Mouse (Mus musculus) testis, postnatal 14 days (tissue): ENCODE results near the gene Stk4.
A peak's percentile ranks its signal among the peaks of the same experiment; 100 is the strongest.
"Not testable (repeated sequence)": the region's sequence is repeated elsewhere in the genome, so short reads cannot be mapped to it uniquely, and the experiment has no call there.

Experiments
- DNase-seq: peaks from one replicate; pipeline ENCODE4 v3.0.0; 2021; ENCODE audit warnings: low spot score

Gene Stk4

DNA sequence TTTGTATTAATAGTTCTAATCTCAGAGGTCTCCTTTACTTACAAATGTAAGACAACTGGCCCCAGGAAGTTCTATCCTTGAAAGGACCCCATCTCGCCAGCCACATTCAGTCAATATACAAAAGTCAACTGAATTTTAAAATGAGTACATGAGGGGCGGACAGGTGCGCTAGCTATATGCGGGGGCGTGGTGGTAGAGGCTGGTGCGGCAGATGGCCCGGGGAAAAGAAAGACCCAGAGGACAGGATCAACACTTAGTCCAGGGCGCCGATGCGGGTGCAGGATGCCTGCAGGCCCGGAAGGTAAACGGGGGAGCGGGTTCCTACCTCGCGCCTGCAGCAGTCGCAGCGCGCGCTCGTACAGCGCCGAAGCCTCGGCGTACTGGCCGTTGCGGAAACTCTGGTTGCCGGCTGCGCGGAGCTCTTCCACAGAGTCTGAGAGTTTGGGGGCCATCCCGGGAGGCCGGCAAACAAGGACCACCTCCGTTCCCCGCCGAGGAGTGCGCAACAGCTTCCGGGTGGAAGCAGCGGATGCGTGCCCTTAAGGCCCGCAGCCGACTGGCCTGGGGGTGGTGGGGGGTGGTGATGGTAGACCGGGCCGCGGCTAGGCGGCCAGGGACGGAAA lies at the start of gene Stk4:
Gene Stk4 (plus strand): TSS at position 181 of the 623 bp plus-strand sequence.
- no peak for DNase-seq

DNA sequence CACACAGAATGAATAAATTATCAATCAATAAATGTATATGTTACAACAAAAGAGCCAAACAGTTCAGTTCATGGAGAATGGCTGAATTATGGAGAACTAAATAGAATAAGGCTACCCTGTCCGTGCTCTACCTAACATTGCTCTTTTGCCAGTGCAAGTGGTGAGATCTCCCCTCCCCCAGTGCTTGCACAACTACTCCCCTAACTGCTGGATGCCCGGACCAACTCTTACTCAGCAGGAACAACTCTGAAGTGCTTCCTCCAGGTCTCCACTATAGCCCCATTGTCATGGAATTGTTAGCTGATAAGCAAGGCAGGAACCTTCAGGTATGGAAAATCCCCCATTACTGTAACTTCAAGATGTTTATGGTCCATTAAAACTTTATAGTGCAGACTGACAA lies 48.0 kb upstream of the Stk4 start:
- no peak for DNase-seq

DNA sequence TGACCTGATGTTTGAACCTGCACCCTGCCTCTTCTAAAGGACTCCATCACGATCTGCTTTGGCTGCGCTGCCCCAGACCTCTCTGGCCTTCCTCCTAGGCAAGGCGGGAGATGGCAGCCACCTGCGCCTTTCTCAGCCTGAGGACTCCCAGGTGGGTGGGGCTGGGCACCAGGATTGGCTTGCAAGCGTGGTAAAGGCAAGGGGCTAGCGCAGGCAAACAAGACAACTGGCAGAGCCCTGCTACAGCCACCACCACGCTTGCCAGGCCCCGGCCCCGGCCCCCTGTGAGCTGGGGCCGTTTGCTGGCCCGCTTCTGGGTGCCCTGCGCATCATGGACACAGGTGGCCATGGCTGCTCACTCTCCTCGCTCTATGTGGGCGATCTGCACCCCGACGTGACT lies 45.0 kb upstream of the Stk4 start, which contains the start of gene Pabpc1l:
Gene Pabpc1l (plus strand): TSS at position 301 of the 400 bp plus-strand sequence.
- no peak for DNase-seq

DNA sequence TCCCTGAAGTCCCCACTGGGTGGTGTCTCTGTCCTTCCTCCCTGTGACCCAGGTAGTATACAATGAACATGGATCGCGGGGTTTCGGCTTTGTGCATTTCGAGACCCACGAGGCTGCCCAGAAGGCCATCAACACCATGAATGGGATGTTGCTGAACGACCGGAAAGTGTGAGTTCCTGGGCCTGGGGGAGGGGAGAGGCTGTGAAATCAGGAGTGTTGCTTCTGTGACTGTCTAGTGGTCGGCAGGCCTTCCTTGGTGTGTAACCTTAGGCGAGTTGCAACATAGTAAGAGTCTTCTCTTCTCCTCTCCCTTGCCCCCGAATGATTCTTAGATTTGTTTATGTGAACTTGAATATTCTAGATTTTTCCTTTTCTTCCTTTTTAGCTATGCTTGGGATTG lies 39.0 kb upstream of the Stk4 start:
- no peak for DNase-seq

DNA sequence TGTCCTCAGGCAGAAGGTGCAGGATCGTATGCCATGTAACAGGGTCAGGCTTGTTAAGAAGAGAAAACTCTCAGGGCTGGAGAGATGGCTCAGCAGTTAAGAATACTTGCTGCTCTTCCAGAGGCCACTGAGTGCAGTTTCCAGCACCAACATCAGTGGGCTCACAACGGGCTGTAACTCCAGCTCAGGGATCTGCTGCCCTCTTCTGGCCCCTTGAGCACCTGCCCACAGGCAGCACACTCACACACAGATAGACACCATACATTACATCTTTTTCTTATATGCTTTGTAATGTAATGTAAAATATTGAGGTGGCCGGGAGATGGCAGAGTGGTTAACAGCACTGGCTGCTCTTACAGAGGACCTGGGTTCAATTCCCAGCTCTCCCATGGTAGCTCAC lies 37.1 kb upstream of the Stk4 start:
- DNase-seq: no peak

DNA sequence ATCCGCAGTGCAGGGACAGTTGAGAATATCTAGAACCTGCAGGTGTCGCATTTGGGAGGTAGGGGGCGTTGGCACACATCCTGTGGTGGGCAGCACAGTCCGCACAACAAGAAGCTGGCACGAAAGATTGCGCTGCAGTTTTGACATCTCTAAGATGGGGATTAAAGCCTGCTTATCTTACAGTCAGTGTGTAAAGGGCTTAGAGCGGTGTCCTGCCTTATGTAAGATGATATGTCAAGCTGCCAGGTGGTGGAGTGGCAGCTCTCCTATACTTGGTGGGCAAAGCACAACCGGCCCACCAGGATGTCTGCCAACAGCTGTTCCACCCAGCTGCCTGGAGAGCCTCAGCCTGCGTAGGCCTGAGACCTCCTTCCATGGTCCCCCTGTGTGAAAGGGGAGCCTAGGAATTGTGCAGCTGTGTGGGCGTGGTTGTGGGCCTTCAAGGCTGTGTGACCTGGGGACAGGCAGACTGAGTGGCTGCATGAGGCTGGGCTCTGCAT lies 33.6 kb upstream of the Stk4 start:
- DNase-seq: no peak

DNA sequence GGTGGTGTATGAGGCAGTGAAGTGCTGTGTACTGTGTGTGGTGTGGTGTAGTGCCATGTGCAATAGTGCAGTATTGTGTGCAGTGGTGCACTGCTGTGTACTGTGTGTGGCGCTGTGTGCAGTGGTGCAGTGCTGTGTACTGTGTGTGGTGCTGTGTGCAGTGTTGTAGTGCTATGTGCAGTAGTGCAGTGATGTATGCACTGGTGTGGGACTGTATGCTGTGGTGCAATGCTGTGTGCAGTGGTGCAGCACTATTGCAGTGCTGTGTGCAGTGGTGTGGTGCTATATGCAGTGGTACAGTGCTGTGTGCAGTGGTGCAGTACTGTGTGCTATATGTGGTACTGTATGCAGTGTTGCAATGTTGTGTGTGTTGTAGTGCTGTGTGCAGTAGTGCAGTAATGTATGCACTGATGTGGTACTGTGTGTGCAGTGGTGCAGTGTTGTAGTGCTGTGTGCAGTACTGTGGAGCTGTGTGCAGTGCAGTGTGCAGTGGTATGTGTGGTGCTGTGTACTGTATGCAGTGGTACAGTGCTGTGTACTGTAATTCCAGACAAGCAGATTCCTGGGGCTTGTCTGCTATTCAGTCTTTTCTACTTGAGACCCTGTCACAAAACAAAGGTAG lies 31.6 kb upstream of the Stk4 start:
- DNase-seq: no peak

DNA sequence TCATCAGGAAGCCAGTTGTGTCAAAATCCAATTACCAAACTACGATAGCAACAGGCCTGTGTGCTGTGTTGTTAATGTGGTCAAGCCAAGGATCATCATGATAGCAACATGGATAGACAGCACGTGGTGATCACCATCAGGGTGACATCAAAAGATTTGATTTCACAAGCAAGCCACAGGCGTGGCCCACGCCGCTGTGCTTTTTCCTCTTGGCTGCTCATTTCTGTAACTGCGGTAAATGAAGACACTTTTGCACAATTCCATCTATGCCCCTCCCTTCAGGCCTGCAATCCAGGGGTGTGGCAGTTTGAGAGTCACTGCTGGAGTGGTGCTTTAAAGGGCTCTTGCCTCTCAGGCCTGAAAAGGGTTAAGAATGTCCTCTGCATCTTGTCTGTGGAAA lies 29.2 kb upstream of the Stk4 start:
- DNase-seq: no peak

DNA sequence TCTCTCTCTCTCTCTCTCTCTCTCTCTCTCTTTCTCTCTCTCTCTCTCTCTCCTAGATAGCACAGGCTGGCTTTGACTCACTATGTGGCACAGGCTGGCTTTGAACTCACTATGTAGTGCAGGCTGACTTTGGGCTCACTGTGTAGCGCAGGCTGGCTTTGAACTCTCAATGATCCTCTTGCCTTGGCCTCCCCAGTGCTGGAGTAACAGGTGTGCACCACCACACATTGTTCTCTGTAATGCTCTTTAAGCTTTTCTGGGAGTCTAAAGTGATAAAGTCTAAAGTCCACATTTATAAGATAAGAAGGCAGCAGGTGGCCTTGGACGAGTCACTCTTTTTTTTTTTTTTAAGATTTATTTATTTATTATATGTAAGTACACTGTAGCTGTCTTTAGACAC lies 28.6 kb upstream of the Stk4 start:
- no peak for DNase-seq

DNA sequence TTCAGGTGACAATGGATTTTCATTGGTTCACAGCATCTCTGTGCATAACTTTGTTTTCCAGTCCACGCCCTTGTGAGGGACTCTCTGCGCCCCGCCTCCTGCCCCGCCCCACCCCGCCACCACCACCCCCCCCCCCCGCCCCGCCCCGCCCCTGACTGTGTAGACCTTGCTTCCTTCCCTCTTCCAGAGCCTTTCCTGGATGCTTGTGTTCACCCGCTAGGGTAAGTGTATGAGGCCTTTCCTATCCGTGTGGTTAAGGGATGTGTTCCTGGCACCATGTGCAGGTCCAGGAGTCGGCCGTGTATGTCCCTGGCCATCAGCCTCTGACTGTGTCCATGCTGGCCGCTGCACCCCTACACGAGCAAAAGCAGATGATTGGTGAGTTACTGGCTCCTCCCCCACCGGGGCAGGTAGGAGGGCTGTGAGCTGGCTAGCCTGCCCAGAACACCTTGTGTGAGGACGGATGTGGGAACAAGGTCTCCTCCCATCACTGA lies 22.9 kb upstream of the Stk4 start:
- no peak for DNase-seq

DNA sequence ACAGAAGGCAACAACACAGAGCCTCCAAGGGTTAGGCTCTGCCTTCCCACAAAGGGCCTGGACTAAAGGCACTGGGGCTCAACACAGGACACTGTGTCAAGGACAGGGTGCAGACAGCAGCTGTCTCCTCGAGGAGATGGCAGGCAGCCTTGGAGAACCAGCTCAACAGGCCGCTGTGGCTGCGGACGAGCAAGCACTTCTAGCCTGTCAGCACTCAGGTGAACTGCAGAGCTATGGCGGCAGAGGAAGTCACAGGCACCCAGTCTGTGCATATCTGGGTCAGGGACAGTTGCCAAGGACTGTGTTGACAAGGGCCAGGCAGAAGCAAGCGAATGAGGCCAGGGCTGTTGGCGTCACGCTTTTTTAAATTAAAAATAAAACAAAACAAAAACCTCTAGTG lies 16.4 kb upstream of the Stk4 start:
- DNase-seq: no peak

DNA sequence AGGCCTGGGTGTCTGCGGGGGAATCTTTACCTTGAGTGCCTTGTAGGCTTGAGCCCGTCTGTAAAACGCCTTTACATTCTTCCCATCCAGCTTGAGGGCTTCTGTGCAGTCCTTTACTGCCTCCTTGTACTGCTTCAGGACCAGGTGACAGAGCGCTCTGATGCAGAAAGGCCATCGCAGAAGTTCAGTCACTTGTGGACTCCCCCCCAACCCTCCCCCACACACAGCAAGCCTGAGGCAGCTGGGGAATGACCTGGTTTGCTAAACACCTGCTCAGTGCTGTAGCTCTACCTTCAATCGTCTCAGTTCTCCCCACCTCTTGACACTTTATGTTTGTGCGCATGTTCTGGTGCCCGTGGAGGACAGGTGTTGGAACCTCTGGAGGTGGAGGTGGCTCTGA lies 15.5 kb upstream of the Stk4 start:
- no peak for DNase-seq

DNA sequence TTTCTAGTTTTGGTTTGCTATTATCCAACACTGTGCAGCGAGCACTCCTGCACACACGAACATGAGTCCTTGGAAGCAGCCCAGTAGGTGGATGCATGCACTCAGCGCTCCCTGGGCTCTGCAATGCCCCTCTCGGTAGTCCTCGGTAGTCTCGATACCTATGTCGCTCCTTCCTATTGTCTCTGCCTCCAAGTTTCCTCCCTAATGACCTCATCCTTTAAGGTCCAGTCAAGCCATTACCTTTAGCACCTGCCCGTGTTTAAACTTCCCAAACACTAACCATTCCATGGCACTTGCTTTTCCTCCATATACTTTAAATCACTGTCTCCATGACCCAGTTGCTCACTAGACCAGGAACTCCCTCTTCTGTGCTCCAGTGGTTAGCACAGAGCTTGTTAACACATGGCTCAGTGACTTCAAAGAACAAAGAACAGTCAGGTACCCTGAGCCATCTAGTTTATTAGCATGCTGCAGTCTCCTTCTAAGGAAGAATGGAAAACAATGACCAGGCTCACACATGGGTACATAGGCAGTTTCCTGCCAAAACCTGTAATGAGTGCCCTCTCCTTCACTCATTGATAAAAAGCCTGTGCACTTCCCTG lies 10.4 kb upstream of the Stk4 start:
- no peak for DNase-seq

DNA sequence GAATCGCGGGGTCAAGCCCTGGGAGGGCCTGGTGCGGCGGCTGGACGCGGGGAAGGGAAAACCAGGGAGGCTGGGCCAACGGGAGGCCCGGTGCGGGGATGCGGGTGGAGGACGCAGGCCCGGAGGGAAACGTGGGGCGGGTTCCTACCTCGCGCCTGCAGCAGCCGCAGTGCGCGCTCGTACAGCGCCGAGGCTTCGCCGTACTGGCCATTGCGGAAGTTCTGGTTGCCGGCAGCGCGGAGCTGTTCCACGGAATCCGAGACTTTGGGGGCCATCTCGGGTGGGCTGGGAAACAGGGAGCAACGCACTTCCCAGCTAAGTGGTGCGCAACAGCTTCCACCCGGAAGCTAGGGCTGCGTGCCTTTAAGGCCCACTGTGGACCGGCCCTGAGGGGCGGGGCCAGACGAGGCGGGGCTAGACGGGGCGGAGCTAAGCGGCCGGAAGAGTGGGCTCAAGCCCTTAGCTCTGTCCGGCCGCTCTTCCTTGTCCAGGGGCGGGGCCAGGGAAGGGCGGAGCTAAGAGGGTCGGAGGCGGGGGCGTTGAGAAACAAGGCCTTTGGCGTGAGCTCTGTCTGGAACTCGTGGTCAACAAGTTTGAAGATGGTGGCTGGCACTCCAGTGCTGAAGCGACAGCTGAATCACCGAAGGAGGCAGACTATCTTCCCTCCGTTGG lies 779 bp downstream of the Stk4 start, which contains the start of gene Tomm34:
Gene Tomm34 (minus strand): TSS at position 405 of the 672 bp plus-strand sequence.
- DNase-seq: peak; percentile 96

DNA sequence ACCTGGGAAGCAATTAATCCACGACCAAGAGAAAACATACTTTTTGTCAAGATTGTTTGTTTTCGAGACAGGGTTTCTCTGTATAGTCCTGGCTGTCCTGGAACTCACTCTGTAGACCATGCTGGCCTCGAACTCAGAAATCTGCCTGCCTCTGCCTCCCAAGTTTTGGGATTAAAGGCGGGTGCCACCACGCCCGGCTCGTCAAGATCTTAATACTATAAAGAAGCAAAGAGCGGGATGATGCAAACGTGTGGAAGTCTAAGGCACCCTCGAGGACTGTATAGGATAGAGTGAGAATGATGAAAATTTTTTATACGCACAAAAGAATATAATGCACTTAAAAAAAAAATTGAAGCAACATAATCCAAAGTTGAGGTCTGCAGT lies 1.3 kb downstream of the Stk4 start:
- not testable (repeated sequence) for DNase-seq

DNA sequence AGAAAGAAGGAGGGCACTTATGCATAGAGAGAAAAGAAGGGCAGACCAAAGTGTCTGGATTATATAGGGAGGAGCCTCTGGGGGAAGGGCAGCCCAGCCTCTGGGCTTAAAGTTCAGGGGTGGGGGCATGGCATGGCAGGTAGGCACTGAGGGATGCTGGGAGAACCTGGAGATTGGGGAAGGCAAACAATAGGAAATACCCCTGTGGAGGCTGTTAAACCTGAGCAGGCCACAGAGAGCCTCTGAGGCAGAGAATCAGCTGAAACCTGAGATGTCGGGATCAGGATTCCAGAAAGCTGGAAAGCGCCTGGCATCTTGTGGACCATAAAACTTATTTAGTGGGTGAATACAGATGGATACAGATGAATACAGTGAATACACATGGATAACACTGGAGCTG lies 2.0 kb downstream of the Stk4 start:
- DNase-seq: no peak

DNA sequence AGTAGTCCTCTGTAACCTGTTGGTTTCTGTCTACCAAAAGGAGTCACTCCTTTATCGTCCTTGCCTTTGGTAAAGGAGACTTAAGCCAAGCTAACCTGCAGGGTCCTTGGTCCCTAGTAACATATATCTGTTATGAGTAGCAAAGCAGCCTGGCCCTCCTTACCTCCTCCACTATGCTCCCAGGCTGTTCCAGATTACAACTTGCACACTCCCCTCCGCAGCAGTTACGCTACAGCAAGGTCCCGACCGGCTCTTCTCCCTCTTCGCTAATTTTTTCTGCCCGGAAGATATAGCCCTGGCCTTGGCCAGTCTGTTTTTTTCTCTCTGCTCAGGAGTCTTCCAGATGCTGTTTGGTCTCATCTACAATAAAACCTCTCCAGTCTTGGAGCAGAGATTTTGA lies 3.0 kb downstream of the Stk4 start:
- peak; percentile 72 for DNase-seq

DNA sequence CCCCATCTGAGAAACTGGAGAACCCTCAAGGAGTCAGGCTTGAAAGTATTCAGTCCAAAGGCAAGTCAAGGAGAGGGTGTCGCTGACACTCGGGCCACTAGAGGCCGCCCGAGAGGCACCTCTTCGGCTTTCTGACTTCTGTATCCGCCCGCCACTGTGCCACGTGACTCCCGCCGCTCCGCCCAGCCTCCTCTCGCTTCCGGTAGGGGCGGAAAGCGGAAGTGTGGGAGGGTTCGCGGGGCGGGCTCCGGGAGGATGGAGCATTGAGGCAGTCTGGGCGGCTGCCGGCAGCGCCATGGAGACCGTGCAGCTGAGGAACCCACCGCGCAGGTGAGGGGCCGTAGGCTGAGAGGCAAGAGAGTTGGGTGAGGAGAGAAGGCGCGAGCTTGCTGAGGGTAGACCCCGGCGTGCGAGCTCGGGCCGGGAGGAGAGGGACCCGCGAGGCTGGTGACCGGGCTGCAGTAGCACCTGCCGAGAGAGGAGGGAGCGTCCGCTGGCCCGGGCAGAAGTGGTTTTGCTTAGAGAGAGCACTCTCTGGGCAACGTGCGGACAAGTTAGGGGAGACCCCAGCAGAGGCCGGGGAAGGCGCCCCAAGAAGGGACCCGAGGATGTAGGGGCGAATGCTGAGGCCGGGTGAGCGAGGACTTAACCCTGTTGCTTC lies 3.9 kb downstream of the Stk4 start:
- peak; percentile 96 for DNase-seq

DNA sequence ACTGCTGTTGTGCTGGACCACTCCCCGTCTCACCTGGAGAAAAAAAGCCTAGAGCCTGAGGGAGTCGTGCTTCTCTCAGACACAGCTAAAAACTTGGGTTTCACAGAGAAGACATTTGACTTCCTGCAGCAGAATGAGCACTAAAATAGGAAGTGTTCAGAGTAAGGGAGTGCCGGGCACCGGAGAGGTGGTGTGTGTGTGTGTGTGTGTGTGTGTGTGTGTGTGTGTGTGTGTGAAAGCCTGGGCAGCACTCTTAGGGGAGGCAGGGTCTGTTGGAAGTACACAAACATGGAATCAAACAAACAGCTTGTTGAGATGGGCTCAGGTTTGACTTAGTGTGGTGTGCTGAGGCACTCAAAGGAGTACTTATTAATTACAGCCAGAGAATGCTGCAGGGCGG lies 5.0 kb downstream of the Stk4 start:
- DNase-seq: no peak

DNA sequence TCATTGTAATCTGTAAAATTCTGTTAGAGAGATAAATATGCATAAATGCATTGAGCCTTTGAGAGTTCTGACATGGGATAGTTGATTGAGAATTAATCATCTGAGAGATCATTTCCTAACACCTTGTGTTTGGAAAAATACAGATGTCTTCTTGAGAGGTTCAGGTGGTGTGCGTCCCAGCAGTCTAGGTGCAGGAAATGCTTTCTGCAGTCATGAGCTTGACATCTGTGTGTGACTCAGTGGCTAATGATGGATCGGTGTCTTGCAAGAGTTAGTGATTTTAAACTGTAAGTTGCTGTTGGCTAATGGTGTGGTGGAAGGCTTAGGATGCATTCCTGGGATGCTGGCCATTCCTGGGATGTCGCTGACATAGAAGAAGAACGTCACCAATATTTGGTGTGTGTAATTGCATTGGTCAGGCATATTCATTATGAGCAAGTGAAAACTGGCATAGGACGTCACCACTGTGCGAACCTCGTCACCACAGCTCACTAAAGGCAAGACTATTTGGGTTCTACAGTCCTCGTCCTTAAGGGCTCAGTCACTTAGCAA lies 6.8 kb downstream of the Stk4 start:
- DNase-seq: no peak

DNA sequence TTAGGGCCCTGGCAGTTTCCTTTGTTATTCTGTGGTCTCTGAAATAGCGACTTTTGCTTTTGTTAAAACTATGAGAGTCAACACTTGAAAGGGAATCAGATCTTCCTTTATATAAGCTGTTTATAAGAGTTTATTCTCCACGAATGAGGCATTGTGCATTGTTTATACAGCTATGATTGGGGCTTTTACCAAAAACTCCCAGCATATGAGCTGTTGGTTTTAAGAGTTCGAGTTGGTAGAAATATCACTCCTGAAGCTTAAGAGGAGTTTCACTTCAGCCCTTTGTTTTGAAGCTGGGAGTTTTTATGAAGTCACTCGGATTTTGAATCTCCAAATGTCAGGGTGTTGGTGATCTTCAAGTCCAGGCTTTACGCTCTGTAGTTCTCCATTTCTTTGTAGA lies 7.8 kb downstream of the Stk4 start:
- no peak for DNase-seq

DNA sequence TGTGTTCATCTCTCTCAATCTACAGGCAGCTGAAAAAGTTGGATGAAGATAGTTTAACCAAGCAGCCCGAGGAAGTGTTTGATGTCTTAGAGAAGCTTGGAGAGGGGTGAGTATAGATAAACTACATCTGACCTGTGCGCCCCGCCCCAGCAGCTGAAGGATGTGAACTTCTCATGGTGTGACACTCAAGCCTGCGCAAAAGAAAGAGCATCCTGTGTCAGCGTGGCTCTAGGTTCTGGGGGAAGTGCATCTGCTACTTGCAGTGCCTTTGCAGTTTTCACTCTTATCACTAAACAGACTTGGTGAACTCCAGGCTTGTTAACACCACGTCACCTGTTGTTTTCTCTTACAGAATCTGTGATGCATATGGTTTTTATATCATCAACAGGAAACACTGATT lies 9.4 kb downstream of the Stk4 start:
- no peak for DNase-seq
